Mouse (Mus musculus) lung, postnatal 0 days (tissue): ENCODE measurements at regions not wholly inside any gene's neighbourhood (a gene's known extent, or its start where the extent isn't known, plus 50 kb on each side); places are given as distances from the start of the nearest gene placed in this dataset.
A peak's percentile ranks its signal among the peaks of the same experiment; 100 is the strongest.

Experiments used
- CTCF ChIP-seq: IDR thresholded peaks from 2 replicates; pipeline ENCODE4 v1.5.1; 2016; ENCODE audit warnings: antibody characterized with exemption, mild to moderate bottlenecking
- EP300 ChIP-seq: IDR thresholded peaks from 2 replicates; pipeline ENCODE4 v1.6.1; 2016; ENCODE audit warnings: antibody characterized with exemption, mild to moderate bottlenecking, control low read depth

GRCm38 (mm10) chr8:115613946-115614584 is 93.5 kb downstream of the Maf start:
- TF ChIP-seq CTCF (no peak), EP300 (peak; percentile 37; the same call in 1 of the 2 replicates)
